Mouse (Mus musculus): ENCODE measurements around the gene Ddx23.

Ddx23 gene

DNA sequence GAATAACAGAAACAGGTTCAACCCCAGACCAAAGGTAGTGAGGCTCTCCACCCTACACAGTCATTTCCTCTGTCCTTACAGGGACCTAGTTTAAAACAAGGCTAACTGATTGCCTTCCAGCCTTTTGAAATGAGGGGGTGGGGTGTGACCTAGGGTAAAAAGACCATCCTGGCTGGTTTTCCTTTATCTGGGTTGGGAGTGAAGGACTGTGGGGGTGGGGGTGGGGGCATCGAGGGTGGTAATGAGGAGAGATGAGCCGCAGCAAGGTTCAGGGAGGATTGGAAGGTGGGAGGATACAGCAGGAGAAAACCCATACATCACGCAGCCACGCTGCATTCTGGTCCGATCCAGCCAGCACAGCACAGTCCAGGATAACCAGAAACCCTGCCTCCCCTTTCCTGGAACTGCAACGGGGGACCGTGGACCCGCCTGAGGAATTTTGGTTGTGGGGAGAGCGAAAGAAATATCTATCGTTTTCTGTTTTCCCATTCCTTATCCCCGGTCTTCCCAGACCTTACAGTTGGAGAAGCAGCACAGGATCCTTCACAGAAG is 12.4 kb upstream of the Ddx23 start:
- no peak for DNase-seq (ENCODE audit: low spot score)

DNA sequence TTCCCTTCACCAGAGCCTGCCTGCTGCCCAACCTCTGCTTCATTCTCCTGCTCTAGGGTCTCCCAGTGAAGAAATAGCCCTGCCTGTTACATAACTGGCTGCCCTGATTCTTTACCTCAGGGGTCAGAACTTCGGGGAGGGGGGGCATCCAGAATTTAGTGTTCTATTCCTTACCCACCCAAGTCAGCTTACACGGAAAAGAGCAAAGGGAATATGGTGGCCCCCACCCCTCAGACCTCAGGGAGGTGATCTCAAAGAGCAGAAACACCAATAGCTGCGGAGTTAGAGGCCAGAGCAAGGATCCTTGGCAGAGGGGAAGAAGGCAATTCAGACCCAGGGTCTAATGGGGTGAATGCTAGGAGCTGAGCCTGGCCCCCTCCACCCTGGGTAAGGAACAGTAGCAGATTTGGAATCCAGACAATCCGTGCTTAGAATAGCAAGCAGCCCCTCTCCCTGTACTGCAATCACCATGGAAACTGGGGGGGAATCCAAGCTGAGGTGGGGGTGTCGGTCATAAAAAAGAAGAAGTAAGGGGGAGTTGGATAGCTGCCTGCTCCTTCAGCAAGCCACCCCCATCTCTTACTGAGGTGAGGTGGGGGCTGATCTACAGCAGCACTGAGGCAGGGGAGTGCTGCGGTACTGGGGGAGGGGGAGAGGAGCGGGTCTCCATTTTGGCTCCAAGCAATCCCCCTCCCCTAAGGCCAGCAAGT is 11.7 kb upstream of the Ddx23 start:
- DNase-seq (ENCODE audit: low spot score) = peak; percentile 62

DNA sequence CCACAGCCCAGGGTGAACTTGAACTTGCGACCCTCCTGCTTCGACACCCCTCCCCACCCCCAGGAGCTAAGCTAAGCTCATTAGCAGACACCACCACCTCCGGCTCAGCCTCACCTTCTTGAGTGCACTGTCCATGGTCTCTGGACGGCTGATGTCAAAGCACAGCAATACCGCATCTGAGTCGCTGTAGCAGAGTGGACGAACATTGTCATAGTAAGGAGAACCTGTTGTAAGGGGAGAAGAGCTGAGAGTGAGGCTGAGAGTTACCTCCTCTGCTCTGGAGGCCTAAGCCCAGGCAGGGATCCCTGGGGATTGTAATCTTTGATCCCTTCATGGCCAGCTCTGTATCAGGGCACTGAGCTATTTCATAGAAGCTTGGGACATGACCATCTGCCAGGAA is 11.0 kb upstream of the Ddx23 start:
- DNase-seq (ENCODE audit: low spot score) = no peak

DNA sequence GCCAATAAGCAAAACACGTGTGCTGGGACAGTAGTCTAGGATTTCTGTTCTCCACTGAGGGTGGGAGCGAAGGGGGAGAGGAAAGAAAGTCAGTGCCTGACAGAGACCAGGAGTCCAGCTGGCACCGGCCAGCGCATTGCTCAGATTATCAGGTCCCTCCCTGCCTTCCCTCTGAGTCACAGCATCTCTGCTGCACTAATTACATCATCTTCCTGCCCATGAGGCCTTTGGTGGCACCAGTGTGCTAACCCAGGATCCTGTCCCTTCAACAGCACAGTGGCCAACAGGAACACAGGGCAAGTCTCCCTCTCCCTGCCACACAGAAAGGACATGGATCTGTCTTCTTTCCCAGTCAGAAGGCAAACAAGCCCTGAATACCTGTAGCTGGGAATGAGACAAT is 9.9 kb upstream of the Ddx23 start:
- no peak for DNase-seq (ENCODE audit: low spot score)

DNA sequence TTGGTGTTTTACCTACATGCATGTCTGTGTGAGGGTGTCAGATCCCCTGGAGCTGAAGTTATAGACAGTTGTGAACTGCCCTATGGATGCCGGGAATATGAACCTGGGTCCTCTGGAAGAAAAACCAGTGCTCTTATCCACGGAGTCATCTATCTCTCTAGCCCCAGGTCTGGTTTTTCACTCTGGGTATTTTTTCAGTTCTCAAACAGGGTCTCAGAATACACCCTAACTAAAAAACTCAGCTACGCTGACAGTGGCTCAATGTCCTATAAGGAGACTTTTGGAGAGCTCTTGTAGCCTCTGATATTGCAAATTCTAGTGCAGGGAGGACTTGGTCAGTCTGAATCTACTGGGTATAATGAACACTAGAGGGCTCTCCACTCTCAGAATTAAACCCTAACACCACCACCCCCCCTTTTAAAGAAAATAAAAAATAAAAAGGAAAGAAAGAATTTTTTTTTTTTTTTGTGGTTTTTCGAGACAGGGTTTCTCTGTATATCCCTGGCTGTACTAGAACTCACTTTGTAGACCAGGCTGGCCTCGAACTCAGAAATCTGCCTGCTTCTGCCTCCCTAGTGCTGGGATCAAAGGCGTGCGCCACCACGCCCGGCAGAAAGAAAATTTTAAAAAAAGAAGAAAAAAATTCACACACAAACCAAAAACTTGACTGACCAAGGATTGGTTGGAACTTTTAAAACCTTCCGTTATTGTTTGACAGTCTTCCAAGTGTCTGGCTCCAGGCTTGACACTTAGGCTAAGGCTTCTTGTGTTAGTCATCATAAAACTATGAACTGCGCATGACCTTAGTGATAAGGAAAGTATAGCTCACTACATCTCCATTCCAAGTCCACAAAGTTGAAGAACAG is 1.6 kb upstream of the Ddx23 start:
- peak; percentile 46 for DNase-seq (ENCODE audit: low spot score)

DNA sequence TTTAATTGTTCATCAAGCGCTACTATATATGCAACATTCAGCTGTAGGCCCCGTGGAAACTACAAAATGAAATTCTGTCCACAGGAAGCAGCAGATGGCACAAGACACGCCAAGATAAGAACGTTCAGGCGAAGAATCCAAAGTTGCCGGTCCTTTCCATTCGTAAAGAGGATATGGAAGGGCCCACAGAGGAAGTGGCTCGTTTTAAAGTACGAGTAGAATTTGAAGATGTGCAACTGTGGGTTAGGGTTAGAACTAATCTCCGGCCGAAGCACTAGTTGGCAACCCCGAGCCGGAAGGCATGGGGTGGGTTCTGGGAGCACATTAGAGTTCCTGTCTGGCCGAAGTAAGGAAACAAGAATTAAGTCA is 512 bp downstream of the Ddx23 start:
- DNase-seq (ENCODE audit: low spot score) = peak; percentile 62

DNA sequence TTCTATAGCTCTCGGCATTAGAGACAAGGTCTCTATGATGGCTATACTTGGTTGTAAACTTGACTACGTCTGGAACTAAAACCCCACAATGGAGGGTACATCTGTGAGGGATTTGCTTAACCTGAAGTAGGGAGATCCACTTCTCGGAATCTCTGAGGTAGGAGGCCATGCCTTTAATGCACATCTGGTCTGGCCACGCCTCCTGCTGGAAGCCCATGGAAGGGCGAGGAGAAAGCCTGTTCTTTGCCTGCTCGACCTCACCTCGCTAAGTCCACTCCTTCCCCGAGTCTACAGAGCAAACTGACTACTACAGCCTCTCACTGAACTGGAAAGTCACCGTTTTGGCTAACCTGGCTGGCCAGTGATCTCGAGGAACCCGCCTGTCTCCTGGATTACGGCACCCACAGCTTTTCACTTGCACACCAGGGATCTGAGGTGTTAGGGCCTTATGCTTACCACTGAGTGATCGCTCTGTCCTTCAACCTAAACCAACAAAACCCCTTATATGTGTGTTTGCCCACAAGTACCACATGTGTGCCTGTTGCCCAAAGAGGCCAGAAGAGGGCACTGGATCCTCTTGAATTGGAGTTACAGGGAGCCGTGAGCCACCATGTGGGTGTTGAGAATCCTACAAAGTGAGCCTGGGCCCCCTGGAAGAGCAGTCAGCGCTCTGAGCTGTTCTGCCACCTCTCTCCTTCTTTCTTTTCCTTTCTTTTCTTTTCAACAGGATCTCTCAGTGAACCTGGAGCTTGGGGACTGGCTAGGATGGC is 5.5 kb downstream of the Ddx23 start:
- DNase-seq (ENCODE audit: low spot score) = no peak

DNA sequence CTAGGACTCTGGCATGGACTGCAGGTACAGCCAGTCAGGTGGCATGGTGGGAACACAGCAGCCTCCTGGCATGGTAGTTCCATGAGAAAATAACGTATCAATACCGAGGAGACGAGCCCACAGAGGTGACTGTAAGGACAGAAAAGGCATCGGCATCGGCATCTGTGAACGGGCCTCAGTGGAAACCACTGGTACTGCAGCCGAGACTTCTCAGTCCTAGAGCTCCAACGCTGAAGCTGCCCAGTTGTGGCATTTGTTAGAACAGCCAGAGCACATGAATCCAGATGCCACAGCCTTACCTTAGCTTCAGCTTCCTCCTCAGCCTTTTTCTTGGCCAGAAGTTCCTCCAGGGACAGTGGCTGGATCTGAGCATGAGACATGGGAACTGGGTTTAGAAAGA is 10.5 kb downstream of the Ddx23 start:
- DNase-seq (ENCODE audit: low spot score) = no peak

DNA sequence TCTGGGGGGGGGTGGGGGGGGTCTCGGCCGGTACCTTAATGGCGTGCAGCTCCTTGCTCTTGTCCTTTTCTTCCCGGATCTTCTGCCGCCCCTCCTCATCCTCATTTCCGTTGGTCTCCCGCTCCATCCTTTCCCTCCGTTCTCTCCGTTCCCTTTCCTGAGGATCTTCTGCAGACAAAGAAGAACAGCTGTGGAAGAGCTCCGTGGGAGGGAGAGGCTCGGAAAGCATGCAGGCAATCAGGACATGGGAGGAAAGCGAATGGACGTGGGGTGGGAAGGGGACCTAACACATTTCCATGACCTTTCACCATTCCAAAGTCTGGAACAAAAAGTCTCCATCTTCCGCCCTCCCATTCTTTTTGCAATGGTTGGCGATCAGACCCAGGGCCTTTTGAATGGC is 11.3 kb downstream of the Ddx23 start:
- DNase-seq (ENCODE audit: low spot score) = no peak

DNA sequence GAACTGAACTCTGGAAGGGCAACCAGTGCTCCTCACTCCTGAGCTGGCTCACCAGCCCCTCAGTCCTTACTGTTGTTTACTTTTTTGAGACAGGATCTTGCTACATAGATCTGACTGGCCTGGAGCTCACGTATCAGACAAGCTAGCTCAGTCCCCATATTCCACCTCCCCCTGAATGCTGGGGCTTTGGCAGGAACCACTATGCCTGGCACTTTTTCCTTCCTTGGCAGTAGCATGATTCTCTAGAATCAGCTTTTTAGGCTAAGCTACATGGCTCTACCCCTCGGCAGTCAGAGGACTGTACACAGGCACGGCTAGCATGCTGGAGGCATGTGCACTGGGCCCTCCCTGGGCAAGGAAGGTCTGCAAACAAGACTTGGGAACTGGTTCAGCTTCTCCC is 14.6 kb downstream of the Ddx23 start:
- DNase-seq (ENCODE audit: low spot score) = no peak

DNA sequence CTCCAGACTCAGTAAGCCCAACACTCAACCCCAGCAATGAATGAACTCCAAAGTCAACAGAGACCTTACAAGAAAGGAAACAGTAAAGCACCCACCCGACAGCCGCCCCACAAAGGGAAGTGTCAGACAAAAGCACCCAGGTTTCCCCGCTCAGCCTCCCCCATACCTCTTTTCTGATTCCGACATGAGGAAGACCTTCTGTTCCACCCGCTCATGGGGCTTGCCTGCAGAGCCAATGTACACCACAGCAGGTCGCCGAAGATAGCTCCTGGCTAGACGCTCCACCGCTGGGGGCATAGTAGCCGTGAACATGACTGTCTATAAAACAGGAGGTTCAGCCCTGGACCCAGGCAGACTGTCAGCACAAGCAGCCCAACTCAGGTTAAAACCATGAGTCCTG is 15.4 kb downstream of the Ddx23 start:
- no peak for DNase-seq (ENCODE audit: low spot score)

DNA sequence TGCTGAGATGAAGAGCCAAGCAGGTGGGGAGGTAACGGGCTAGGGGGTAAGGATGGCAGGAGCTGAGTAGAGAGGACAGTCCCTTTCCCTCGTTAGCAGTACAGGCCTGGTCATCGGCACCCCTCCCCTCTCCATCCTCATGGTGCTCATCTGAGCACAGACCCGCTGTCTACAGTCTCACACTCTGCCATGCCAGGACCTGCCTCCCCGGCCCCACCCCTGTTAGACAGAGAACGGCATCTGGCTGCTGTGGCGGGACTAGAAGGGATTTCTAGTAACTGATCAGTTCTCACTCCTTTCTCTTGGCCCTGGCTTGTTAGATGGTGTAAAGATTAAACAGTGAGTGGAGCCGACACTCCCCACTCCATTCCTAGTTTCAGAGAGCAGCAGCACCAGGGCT is 16.0 kb downstream of the Ddx23 start:
- DNase-seq (ENCODE audit: low spot score) = no peak

DNA sequence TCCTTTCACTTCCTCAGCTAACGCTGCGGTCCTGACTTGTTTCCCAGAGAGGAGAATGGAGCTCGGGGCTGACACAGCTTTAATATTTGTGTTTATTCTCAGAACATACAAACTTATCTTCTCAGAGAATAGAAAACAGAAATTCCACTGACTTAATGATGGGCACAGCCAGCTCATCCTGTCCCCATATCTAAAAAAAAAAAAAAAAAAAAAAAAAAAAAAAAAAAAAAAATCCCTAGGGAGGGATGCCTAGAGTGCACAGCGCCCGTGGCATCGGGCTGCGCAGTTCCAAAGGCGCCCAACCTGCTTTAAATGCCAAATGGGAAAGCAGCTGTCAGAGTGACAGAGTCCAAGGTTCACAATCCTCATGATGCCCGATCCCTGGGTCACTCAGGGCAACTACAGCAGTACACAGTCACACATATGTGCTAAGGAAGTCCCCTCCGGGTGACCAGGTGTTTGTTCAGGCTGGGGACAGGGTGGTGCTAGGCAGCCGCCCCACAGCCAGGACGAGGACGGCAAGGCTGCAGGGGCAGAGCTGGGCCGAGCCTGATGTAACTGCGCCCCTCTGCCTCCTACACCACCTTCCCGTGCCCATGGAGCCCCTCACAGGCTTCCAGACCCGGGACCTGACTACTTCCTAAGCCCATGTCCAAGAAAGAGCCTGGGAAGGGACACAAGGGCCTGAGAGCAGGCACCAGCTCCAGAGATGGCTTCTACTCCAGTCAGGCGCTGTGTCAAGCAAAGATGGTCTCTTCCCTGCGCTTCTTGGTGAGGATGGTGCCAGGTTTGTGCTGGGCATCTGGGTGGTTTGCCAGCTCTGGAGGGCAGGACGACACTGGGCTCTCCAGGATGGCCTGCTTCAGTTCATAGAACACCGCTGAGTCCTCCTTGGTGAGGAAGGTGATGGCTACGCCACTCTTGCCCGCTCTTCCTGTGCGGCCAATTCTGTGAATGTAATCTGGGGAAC is 17.4 kb downstream of the Ddx23 start:
- no peak for DNase-seq (ENCODE audit: low spot score)

DNA sequence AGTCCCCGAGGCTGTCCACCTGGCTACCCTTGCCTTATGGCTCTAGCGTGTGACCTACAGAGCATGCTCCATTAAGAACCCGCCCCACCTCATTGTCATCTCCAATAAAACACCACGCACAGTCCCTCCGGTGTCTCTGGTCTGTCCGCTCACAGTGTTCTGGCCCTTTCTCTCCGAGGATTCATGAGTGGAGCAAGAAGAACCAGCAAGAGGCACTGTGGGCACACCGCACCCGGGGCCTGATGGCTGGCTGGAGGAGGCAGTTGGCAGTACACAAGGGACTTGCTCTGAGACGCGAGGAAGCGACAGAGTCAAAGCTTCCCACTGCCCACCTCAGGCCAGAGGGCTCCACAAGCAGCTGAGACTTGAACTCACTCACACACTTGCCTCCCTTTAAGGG is 18.3 kb downstream of the Ddx23 start:
- DNase-seq (ENCODE audit: low spot score) = no peak

DNA sequence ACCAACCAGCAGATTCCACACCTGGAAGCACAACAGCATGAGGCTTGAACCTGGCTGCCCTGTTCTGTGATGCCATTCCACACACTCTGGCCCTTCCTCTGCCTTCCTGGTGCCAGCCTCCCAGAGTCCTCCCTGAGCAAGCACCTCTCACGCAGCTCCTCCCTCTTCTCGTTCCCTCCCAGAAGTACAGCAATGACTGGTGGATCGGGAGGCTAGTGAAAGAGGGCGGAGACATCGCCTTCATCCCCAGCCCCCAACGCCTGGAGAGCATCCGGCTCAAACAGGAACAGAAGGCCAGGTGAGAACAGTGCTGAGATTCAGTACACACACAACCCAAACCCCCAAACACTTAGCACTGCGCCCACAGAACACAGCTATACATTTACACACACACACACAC is 22.5 kb downstream of the Ddx23 start:
- DNase-seq (ENCODE audit: low spot score) = no peak

DNA sequence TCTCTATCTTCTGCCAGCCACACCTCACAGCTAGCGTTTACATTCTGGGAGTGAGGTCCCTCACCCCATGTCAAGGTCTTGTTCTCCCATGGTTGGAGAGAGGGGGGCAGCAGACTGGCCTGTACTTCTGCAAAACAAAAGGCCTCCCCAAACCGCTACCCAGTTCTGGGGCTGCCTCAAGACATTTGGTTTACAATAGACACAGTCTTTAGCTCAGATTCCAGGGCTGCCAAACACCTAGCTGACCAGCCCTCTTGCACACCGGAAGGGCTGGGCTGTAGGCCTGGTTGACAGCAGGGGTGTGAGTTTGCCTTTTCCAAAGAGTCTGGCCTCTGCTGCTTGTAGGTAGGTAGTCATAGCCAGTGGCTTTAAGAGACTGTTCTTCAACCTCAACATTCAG is 25.5 kb downstream of the Ddx23 start:
- no peak for DNase-seq (ENCODE audit: low spot score)

DNA sequence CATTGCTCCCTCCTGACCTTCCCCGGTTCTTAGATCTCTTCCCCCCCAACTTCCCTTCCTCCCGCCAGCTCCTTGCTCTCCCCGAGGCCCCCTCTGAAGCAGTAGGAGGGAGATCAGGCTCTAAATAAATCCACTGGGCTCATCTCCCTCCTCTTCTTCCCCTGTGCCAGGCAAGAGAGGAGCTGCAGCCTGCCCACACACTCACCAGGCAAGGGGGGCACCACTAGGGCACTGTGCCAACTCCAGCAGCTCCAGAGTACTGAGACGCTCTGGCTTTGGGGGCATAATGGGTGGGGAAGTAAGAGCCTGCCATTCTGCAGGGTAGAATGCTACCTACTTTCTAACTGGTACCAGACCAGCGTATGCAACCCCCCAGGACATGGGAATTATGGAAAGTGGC is 26.2 kb downstream of the Ddx23 start:
- DNase-seq (ENCODE audit: low spot score) = no peak

DNA sequence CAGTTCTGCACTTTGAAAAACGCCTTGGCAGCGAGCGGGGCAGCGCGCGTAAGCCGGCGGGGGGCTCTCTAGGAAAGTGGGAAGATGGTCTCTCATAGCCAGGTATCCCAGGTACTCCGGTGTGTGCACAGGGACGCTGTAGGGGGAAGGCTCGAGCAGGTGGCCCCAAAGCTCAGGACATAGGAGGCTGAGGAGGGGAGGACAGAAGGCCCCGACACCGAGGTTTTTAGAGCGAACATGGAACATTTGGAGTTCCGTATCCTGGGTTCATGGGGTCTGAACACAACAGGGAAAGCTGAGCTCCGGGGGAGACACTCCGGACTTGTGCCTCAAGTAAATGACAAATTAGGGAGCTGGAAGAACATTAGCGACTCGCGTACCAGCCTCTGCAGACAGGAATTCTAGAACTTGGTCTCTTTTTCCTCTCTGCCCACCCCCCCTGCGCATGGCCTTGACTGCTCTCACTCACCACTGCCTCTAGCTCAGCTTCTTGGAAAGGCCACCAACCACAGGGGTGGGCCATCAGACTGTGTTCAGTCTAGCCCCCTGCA is 27.3 kb downstream of the Ddx23 start:
- peak; percentile 50 for DNase-seq (ENCODE audit: low spot score)

DNA sequence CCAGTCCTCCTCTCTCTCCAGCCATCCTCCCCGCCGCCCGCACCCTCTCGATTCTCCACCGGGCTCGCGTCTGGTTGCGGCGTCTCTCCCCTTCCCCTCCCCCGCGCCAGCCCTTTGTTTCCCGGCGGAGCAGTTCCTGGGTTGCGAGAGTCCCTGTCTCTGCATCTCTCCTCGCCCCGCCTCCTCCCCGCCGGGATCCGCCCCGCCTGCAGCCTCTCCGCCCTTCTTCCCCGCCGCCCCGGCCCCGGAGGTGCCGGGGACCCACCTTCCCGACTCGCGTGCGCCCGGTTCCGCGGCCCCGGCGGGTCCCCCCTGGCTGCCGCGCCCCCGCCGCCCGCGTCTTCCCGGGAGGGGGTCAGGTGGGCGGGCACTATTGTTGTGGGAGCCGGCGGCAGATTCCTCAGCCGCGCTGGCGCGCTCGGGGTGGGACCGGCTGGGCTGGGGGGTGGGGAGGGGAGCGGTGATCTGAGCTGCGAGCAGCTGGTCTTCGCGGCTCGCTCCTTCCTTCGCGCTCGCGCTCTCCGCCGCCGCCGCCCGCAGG is 28.1 kb downstream of the Ddx23 start:
- peak; percentile 87 for DNase-seq (ENCODE audit: low spot score)

DNA sequence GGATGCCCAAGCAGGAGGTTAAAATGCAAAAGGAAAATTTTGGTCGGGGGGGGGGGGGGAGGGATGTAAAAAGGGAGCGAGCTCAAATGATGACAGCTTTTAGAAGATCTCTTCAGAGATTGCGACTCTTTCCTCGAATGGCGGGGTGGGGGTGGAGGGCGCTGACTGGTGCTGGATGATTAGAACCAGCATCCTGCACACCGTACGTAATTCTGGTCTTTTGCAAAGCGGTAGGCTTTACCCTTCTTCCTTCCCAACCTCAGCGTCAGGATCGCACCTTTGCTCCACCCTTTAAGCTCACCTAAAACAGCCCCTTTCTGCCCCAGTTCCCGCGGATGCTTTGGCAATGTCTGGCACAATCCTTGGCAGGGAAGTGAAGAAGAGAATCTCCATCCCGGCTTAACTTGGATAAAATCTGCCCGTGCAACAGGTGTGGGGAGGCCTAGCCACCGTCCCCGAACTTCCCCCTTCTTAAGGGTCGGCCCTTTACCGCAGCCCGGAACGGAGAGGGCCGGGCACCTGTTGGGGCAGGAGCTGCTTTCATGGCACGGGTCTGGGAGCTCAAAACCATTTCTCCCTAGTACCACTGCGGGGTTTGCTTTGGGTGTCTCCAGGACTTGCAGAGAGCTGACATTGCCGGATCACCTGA is 28.7 kb downstream of the Ddx23 start:
- no peak for DNase-seq (ENCODE audit: low spot score)
